In genomic region chr8:72375161-72375560, GRCm38 (mm10) we compare ENCODE assay signal across 29 mouse cellular contexts. TPM values are rescaled to one million over a fixed set of nuclear protein-coding genes. Genes with fewer than 3 reads are reported as not detected.
DNase-seq lines count a peak whose midpoint lies in the region; ATAC-seq and TF ChIP-seq lines count a peak whose summit lies in the region.
"Had no signal": no experiment of that assay in that cellular context is flagged by ENCODE, and none has a peak within 500 bp of the region (broad histone marks: within the 10 kb centered on the region; RNA-seq: fewer than 3 reads in every experiment).

No protein-coding gene starts in this region.

- H3K4me2 ChIP-seq in embryonic facial prominence, embryonic 13.5 days: no peak overlapping the region
- H3K4me2 ChIP-seq in liver, embryonic 12.5 days: no peak overlapping the region
- no peak overlapping the region for H3K4me2 ChIP-seq in forebrain, postnatal 0 days (ENCODE audit: low read depth)
- H3K4me2 ChIP-seq: embryonic facial prominence, embryonic 15.5 days; forebrain, embryonic 12.5 days; heart, embryonic 11.5 days; hindbrain, embryonic 14.5 days; lung, embryonic 14.5 days; midbrain, embryonic 15.5 days had no signal

- H3K9ac ChIP-seq in embryonic facial prominence, embryonic 13.5 days: no peak overlapping the region
- no peak overlapping the region for H3K9ac ChIP-seq in liver, embryonic 12.5 days
- no peak overlapping the region for H3K9ac ChIP-seq in forebrain, postnatal 0 days
- H3K9ac ChIP-seq: embryonic facial prominence, embryonic 15.5 days; forebrain, embryonic 12.5 days; hindbrain, embryonic 14.5 days; lung, embryonic 14.5 days; midbrain, embryonic 15.5 days had no signal

- H3K27ac ChIP-seq in embryonic facial prominence, embryonic 13.5 days: 0 out of 2 replicates have a peak overlapping the region, but pooled peaks have one; percentile 7
- no peak overlapping the region for H3K27ac ChIP-seq in embryonic facial prominence, embryonic 10.5 days (replicated peaks)
- peak overlapping the region; percentile 10; the same call in 1 of the 2 replicates for H3K27ac ChIP-seq in liver, embryonic 12.5 days
- H3K27ac ChIP-seq in forebrain, postnatal 0 days (ENCODE audit: low read depth, low read length): no peak overlapping the region
- H3K27ac ChIP-seq: embryonic facial prominence, embryonic 15.5 days; forebrain, embryonic 12.5 days; hindbrain, embryonic 14.5 days; kidney, postnatal 0 days; midbrain, embryonic 15.5 days; stomach, postnatal 0 days had no signal

- no peak for ATAC-seq in embryonic facial prominence, embryonic 13.5 days (ENCODE audit: insufficient number of reproducible peaks, insufficient read depth, low FRiP score, low TSS enrichment, low read depth)
- 0 out of 2 replicates have a peak, but pooled peaks have one; percentile 30 for ATAC-seq in liver, embryonic 12.5 days
- ATAC-seq in forebrain, postnatal 0 days: no peak
- ATAC-seq: CD4-positive, CD25-positive, alpha-beta regulatory T cell, adult 4 months; inflammation-experienced regulatory T-cells, adult 6 months; midbrain, embryonic 15.5 days had no signal

- WGBS in embryonic facial prominence, embryonic 13.5 days: 85% methylated on average over 5 of the region's 5 CpGs
- WGBS in embryonic facial prominence, embryonic 10.5 days: 85% methylated on average over 5 of the region's 5 CpGs
- 62% methylated on average over 5 of the region's 5 CpGs for whole genome bisulfite sequencing in liver, embryonic 12.5 days (ENCODE audit: insufficient replicate concordance)
- WGBS in forebrain, postnatal 0 days: 92% methylated on average over 5 of the region's 5 CpGs

- H3K27me3 ChIP-seq in embryonic facial prominence, embryonic 13.5 days: no peaks in the 10 kb centered on the region
- no peaks in the 10 kb centered on the region for H3K27me3 ChIP-seq in embryonic facial prominence, embryonic 10.5 days (replicated peaks; ENCODE audit: low read depth, poor library complexity, severe bottlenecking)
- H3K27me3 ChIP-seq in liver, embryonic 12.5 days (replicated peaks): no peaks in the 10 kb centered on the region
- H3K27me3 ChIP-seq in forebrain, postnatal 0 days (ENCODE audit: insufficient read depth, low read length): no peaks in the 10 kb centered on the region
- H3K27me3 ChIP-seq: embryonic facial prominence, embryonic 15.5 days; forebrain, embryonic 12.5 days; midbrain, embryonic 15.5 days had no signal

- H3K4me3 ChIP-seq in embryonic facial prominence, embryonic 13.5 days: no peak overlapping the region
- H3K4me3 ChIP-seq in embryonic facial prominence, embryonic 10.5 days: no peak overlapping the region
- H3K4me3 ChIP-seq in liver, embryonic 12.5 days: no peak overlapping the region
- H3K4me3 ChIP-seq in forebrain, postnatal 0 days (ENCODE audit: low read depth, low read length): no peak overlapping the region
- H3K4me3 ChIP-seq: embryonic facial prominence, embryonic 15.5 days; forebrain, embryonic 12.5 days; midbrain, embryonic 15.5 days had no signal

- no peaks in the 10 kb centered on the region for H3K4me1 ChIP-seq in embryonic facial prominence, embryonic 13.5 days
- H3K4me1 ChIP-seq in embryonic facial prominence, embryonic 10.5 days: no peaks in the 10 kb centered on the region
- H3K4me1 ChIP-seq in liver, embryonic 12.5 days: 0 out of 2 replicates have a peak, but pooled peaks cover 6% of the 10 kb centered on the region
- H3K4me1 ChIP-seq in forebrain, postnatal 0 days (ENCODE audit: insufficient read depth): no peaks in the 10 kb centered on the region
- H3K4me1 ChIP-seq: embryonic facial prominence, embryonic 15.5 days; forebrain, embryonic 12.5 days; midbrain, embryonic 15.5 days had no signal

- H3K9me3 ChIP-seq in embryonic facial prominence, embryonic 13.5 days: no peaks in the 10 kb centered on the region
- H3K9me3 ChIP-seq in embryonic facial prominence, embryonic 10.5 days: no peaks in the 10 kb centered on the region
- no peaks in the 10 kb centered on the region for H3K9me3 ChIP-seq in liver, embryonic 12.5 days (replicated peaks)
- H3K9me3 ChIP-seq in forebrain, postnatal 0 days (ENCODE audit: low read length): no peaks in the 10 kb centered on the region
- H3K9me3 ChIP-seq: embryonic facial prominence, embryonic 15.5 days; forebrain, embryonic 12.5 days; midbrain, embryonic 15.5 days had no signal

- no peak for TF ChIP-seq CTCF in forebrain, postnatal 0 days (IDR thresholded peaks at IDR 0.05; ENCODE audit: low read depth)

- DNase-seq in embryonic facial prominence, embryonic 10.5 days (ENCODE audit: low spot score): no peak
- DNase-seq in liver (no peak), R1 (ENCODE audit: low read depth, low spot score) (peak; percentile 66)
- DNase-seq in forebrain, postnatal 0 days: no peak
- no peak for DNase-seq in layer of hippocampus, adult 8-10 months (ENCODE audit: low spot score in 2 of 2)
- DNase-seq: adrenal gland, adult 8-10 months; cerebellum, adult 2 months; cerebellum, postnatal 14 days; gastrocnemius, postnatal 10 days; heart, postnatal 4 days; kidney, adult 8-10 months; kidney, postnatal 4 days; layer of hippocampus, postnatal 36 days; lung, embryonic 14.5 days; lung, postnatal 14 days; right cerebral cortex, postnatal 4 days; thymus, adult 18-20 months; thymus, postnatal 25 days had no signal

- H3K36me3 ChIP-seq in embryonic facial prominence, embryonic 13.5 days: peaks cover 97% of the 10 kb centered on the region
- H3K36me3 ChIP-seq in embryonic facial prominence, embryonic 10.5 days (replicated peaks): peaks cover 100% of the 10 kb centered on the region
- H3K36me3 ChIP-seq in liver, embryonic 12.5 days: peaks cover 98% of the 10 kb centered on the region
- H3K36me3 ChIP-seq in forebrain, postnatal 0 days (ENCODE audit: insufficient read depth): peaks cover 96% of the 10 kb centered on the region

RNA-seq across cellular contexts. Expression of gene Eps15l1, which starts 46.1 kb away (rescaled TPM):
- 65.1 and 66.9 TPM in 2 replicates for polyA plus RNA-seq in embryonic facial prominence, embryonic 13.5 days (2015; fragmentation: Nextera tagmentation; extraction: Ambion mirVana)
- 79.8 and 81.6 TPM in 2 replicates for polyA plus RNA-seq in embryonic facial prominence, embryonic 10.5 days (2016; fragmentation: Nextera tagmentation; extraction: Ambion mirVana)
- polyA plus RNA-seq in liver, embryonic 12.5 days (2016; fragmentation: Nextera tagmentation; extraction: Ambion mirVana): 28.9 and 29.8 TPM in 2 replicates
- 61.6 and 62.9 TPM in 2 replicates for total RNA-seq in forebrain, postnatal 0 days (2014; rRNA removed)
- polyA plus RNA-seq in forebrain, postnatal 0 days (2015; fragmentation: Nextera tagmentation; extraction: Ambion mirVana): 44.2 and 48.8 TPM in 2 replicates
- 10 to 100 TPM; 69.5 to 77.8 (median 72.1) TPM for total RNA-seq in layer of hippocampus, adult 8-10 months (2022)

RNA-seq across cellular contexts. Expression of gene Klf2, which starts 56.3 kb away (rescaled TPM):
- polyA plus RNA-seq in embryonic facial prominence, embryonic 13.5 days (2015; fragmentation: Nextera tagmentation; extraction: Ambion mirVana): 5.6 and 5.8 TPM in 2 replicates
- 3.1 and 3.7 TPM in 2 replicates for polyA plus RNA-seq in embryonic facial prominence, embryonic 10.5 days (2016; fragmentation: Nextera tagmentation; extraction: Ambion mirVana)
- polyA plus RNA-seq in liver, embryonic 12.5 days (2016; fragmentation: Nextera tagmentation; extraction: Ambion mirVana): 5.7 and 6.0 TPM in 2 replicates
- total RNA-seq in forebrain, postnatal 0 days (2014; rRNA removed): 3.8 and 4.0 TPM in 2 replicates
- 9.5 and 10.1 TPM in 2 replicates for polyA plus RNA-seq in forebrain, postnatal 0 days (2015; fragmentation: Nextera tagmentation; extraction: Ambion mirVana)
- 10 to 100 TPM in 3 of 4 experiments, 1 to 10 TPM in 1; 9.5 to 15.3 (median 12.7) TPM for total RNA-seq in layer of hippocampus, adult 8-10 months (2022)

Comparison
In these comparisons a context has a peak if more than half of its experiments do, and no peak if none do; other contexts are left out.
1. H3K27ac ChIP-seq: peak in embryonic facial prominence, embryonic 13.5 days (single experiment) and liver, embryonic 12.5 days (single experiment); none in embryonic facial prominence, embryonic 10.5 days (single experiment) and forebrain, postnatal 0 days (single experiment).